Mouse (Mus musculus): ENCODE data around the gene Ifi209.

The Ifi209 gene

GRCm38 (mm10) chr1:173630622-173631021, at the start of gene Ifi209:
Gene Ifi209, plus strand, starts transcription at chr1:173630917.
- 65% methylated on average over 2 of the region's 2 CpGs for WGBS

GRCm38 (mm10) chr1:173589698-173590097, 41.0 kb upstream of the Ifi209 start:
- WGBS = 84% methylated on average over 2 of the region's 2 CpGs

- 73% methylated on average over 3 of the region's 3 CpGs for WGBS
These were observed 31.8 kb upstream of the Ifi209 start, which contains the start of gene Ifi213 for GRCm38 (mm10) chr1:173598838-173599494. Gene Ifi213, minus strand, starts transcription at chr1:173599274.

- 48% methylated on average over 3 of the region's 3 CpGs for WGBS
These were observed 20.4 kb upstream of the Ifi209 start for GRCm38 (mm10) chr1:173610291-173610690.

DNA sequence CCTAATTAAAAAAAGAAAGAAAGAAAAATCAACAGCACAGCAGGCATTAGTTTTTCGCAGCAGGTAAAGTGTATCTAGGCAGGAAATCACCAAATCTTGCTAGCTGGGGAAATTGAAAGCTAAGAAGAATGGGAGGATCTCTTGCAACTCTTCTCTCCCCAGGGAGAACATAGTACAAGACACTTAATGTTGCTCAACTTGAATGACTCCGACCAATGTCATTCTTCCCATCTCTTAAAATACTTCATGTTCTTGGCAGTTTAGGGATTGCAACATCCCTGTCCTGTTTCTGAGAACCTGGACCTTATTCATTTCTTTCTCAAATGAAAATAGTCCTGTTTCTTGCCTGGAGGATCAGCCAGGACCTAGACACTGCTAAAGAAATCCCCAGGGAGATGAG, 8.5 kb upstream of the Ifi209 start:
- 85% methylated on average over 2 of the region's 2 CpGs for WGBS

DNA sequence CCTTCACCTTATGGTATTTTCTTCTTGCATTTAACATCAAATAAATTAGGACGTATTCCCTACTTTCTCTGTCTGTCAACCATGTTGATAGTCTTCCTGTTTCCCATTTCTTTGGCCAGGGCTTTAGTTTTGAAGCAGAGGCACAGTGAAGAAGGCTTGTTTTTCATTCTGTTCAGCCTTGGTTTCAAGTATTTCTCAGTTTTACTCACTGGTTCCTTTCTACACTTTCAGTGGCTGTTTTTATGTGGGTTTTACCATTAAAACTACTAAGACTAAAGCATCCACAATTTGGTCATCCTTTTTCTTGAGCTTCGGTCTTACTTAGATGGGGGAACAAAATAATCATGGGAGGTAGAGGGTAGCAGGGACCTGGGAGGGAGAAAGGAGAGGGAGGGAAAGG, 6.7 kb upstream of the Ifi209 start:
- 94% methylated on average over 2 of the region's 2 CpGs for WGBS

- WGBS = 75% methylated on average over 2 of the region's 2 CpGs
These were observed 4.0 kb upstream of the Ifi209 start for GRCm38 (mm10) chr1:173626686-173627085.

GRCm38 (mm10) chr1:173633969-173634645, 3.4 kb downstream of the Ifi209 start:
- WGBS = 87% methylated on average over 5 of the region's 5 CpGs

GRCm38 (mm10) chr1:173645393-173645792, 14.7 kb downstream of the Ifi209 start:
- 76% methylated on average over 2 of the region's 2 CpGs for WGBS

DNA sequence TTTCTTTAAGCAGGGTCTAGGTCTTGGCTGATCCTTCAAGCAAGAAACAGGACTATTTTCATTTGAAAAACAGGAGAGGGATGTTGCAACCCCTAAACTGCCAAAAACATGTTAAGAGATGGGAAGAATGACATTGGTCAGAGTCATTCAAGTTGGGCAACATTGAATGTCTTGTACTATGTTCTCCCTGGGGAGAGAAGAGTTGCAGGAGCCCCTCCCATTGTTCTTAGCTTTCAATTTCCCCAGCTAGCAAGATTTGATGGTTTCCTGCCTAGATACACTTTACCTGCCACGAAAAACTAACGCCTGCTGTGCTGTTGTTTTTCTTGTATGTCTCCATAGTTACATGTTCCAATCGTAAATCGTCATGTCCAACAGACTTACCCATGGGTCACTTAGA, 27.3 kb downstream of the Ifi209 start:
- WGBS = 82% methylated on average over 4 of the region's 4 CpGs

GRCm38 (mm10) chr1:173673458-173674097, 42.9 kb downstream of the Ifi209 start, which contains the start of gene Ifi208:
Gene Ifi208, plus strand, starts transcription at chr1:173673675.
- whole genome bisulfite sequencing = 44% methylated on average over 3 of the region's 3 CpGs

DNA sequence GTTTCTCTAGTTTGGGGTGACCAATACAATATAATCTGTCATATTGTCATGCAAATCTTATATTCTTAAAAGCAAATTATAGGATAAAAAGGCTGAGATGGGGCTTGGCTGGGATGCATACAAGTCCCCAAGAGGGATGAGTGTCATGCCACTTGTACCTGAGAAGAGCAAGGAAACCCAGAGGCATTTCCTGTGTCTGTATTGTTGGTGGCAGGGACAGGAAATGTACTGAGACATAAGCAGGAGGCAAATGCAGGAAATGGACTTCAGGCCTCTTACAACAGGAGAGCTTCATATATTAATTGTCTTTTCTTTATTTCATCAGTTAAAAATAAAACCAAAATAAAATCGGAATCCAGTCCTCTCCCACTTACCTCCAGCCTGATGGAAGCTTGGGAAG, 47.9 kb downstream of the Ifi209 start:
- 92% methylated on average over 1 of the region's 1 CpGs for WGBS

GRCm38 (mm10) chr1:173694270-173694669, 63.6 kb downstream of the Ifi209 start:
- 70% methylated on average over 1 of the region's 1 CpGs for WGBS

All from cerebral cortex, adult 2 months (tissue).